Mouse (Mus musculus) cerebellum, adult 9-11 months (tissue): ENCODE results near the gene Nxpe5.

Source experiments
- DNase-seq: peaks from one replicate; pipeline ENCODE4 v3.0.0; 2022

Nxpe5 gene

GRCm38 (mm10) chr5:138255353-138256093, 29.8 kb downstream of the Nxpe5 start, which contains the start of gene Lamtor4:
Lamtor4 (plus strand) TSS chr5:138255482.
- peak; percentile 98 for DNase-seq

GRCm38 (mm10) chr5:138256094-138256467, 30.4 kb downstream of the Nxpe5 start:
- DNase-seq: no peak

- DNase-seq: no peak
Measured at GRCm38 (mm10) chr5:138256966-138257584, 31.4 kb downstream of the Nxpe5 start.

- DNase-seq: no peak
Measured at GRCm38 (mm10) chr5:138257585-138257978, 31.9 kb downstream of the Nxpe5 start.

GRCm38 (mm10) chr5:138258078-138258477, 32.4 kb downstream of the Nxpe5 start:
- no peak for DNase-seq

- peak; percentile 27 for DNase-seq
Measured at GRCm38 (mm10) chr5:138258542-138258941, 32.8 kb downstream of the Nxpe5 start.

GRCm38 (mm10) chr5:138258993-138259392, 33.3 kb downstream of the Nxpe5 start:
- no peak for DNase-seq

- DNase-seq: no peak
Measured at GRCm38 (mm10) chr5:138260051-138260450, 34.4 kb downstream of the Nxpe5 start.

GRCm38 (mm10) chr5:138260834-138261233, 35.1 kb downstream of the Nxpe5 start:
- DNase-seq: no peak

GRCm38 (mm10) chr5:138262001-138262400, 36.3 kb downstream of the Nxpe5 start:
- no peak for DNase-seq

GRCm38 (mm10) chr5:138262582-138263240, 37.0 kb downstream of the Nxpe5 start:
- DNase-seq: peak; percentile 25

- peak; percentile 92 for DNase-seq
Measured at GRCm38 (mm10) chr5:138263260-138264206, 37.8 kb downstream of the Nxpe5 start, which contains the start of gene BC037034. BC037034 (minus strand) TSS chr5:138264033.

- peak; percentile 34 for DNase-seq
Measured at GRCm38 (mm10) chr5:138264207-138264578, 38.5 kb downstream of the Nxpe5 start.

- no peak for DNase-seq
Measured at GRCm38 (mm10) chr5:138265712-138266111, 40.0 kb downstream of the Nxpe5 start.

- no peak for DNase-seq
Measured at GRCm38 (mm10) chr5:138267114-138267513, 41.4 kb downstream of the Nxpe5 start.

- DNase-seq: no peak
Measured at GRCm38 (mm10) chr5:138268980-138269379, 43.3 kb downstream of the Nxpe5 start.

GRCm38 (mm10) chr5:138271232-138271631, 45.5 kb downstream of the Nxpe5 start:
- DNase-seq: no peak

- no peak for DNase-seq
Measured at GRCm38 (mm10) chr5:138272409-138272923, 46.8 kb downstream of the Nxpe5 start, which contains the start of gene Gal3st4. Gal3st4 (minus strand) TSS chr5:138272840.

GRCm38 (mm10) chr5:138274186-138274585, 48.5 kb downstream of the Nxpe5 start:
- no peak for DNase-seq

GRCm38 (mm10) chr5:138275216-138276050, 49.7 kb downstream of the Nxpe5 start:
- no peak for DNase-seq

GRCm38 (mm10) chr5:138277994-138278393, 52.3 kb downstream of the Nxpe5 start:
- DNase-seq: no peak
